Mouse (Mus musculus) layer of hippocampus, postnatal 36 days (tissue): ENCODE data around the gene Pate1. TPM values are rescaled to one million over a fixed set of nuclear protein-coding genes. Genes with fewer than 3 reads are reported as not detected.
A peak's percentile ranks its signal among the peaks of the same experiment; 100 is the strongest.

Experiments used
- DNase-seq, 2 experiments: peaks; one replicate each; pipeline ENCODE4 v3.0.0; 2022
- total RNA-seq, 2 experiments: library from RNA; stranded (reverse); gene quantifications; 2 replicates each; pipeline ENCODE4 v1.2.3; 2021

Pate1 gene
- total RNA-seq: not detected

- peak in 1 of 2 experiments; percentile 2 for DNase-seq
Observed at GRCm38 (mm10) chr9:35687013-35687412, at the start of gene Pate1. TSS of gene Pate1 (minus strand) at chr9:35687390.

- DNase-seq: no peak
Observed at GRCm38 (mm10) chr9:35707265-35707664, 20.1 kb upstream of the Pate1 start.

- DNase-seq: no peak
Observed at GRCm38 (mm10) chr9:35691924-35692323, 4.7 kb upstream of the Pate1 start.

GRCm38 (mm10) chr9:35673557-35673956, 13.6 kb downstream of the Pate1 start:
- DNase-seq: no peak

- no peak for DNase-seq
Observed at GRCm38 (mm10) chr9:35648102-35648501, 39.1 kb downstream of the Pate1 start, which contains the start of gene Pate3. TSS of gene Pate3 (minus strand) at chr9:35648202.

Other genes starting within 250 kb of the Pate1 start
- not detected for gene Gm1113, start 169.1 kb downstream of the Pate1 start, total RNA-seq
- gene Ddx25, start 128.9 kb downstream of the Pate1 start, total RNA-seq: 10 to 100 TPM; 13.6 to 14.7 TPM
- gene Pus3, start 128.8 kb downstream of the Pate1 start, total RNA-seq: 10 to 100 TPM; 12.4 to 12.9 TPM
- under 1 TPM; 0.78 to 0.90 TPM for gene Pate2, start 117.1 kb downstream of the Pate1 start, total RNA-seq
- gene Hyls1, start 117.0 kb downstream of the Pate1 start, total RNA-seq: 10 to 100 TPM; 11.3 to 14.6 TPM
- gene Pate4, start 75.4 kb downstream of the Pate1 start, total RNA-seq: not detected
- gene Pate3, start 39.2 kb downstream of the Pate1 start, total RNA-seq: not detected
- not detected for gene Gm17677, start 53.7 kb upstream of the Pate1 start, total RNA-seq
- gene Gm17727, start 90.7 kb upstream of the Pate1 start, total RNA-seq: not detected
- not detected for gene Gm27235, start 102.7 kb upstream of the Pate1 start, total RNA-seq
- not detected for gene D730048I06Rik, start 102.7 kb upstream of the Pate1 start, total RNA-seq
- not detected for gene 9230110F15Rik, start 156.8 kb upstream of the Pate1 start, total RNA-seq
- not detected for gene 9230113P08Rik, start 221.0 kb upstream of the Pate1 start, total RNA-seq